Mouse (Mus musculus): ENCODE measurements around the gene Naa38.

The Naa38 gene

GRCm38 (mm10) chr11:69412548-69412947, 17.3 kb downstream of the Naa38 start:
- in situ Hi-C loops (cut with MboI, MseI), result loop anchor here (5.0 to 25.0 kb wide), 3 partner anchors 610 to 1250 kb away; partner anchors contain the start of genes Eno3, Pfn1 and Spag7

- in situ Hi-C loops (cut with MboI, MseI), result loop anchor here (5.0 to 25.0 kb wide), 3 partner anchors 609 to 1249 kb away; partner anchors contain the start of genes Eno3, Pfn1 and Spag7
Observed at GRCm38 (mm10) chr11:69413221-69414181, 18.2 kb downstream of the Naa38 start, which contains the start of gene Kdm6b. TSS of gene Kdm6b (minus strand) at chr11:69413675.

GRCm38 (mm10) chr11:69414421-69415326, 19.4 kb downstream of the Naa38 start:
- in situ Hi-C loops (cut with MboI, MseI), result loop anchor here (5.0 to 25.0 kb wide), 3 partner anchors 608 to 1248 kb away; partner anchors contain the start of genes Eno3, Pfn1 and Spag7

DNA sequence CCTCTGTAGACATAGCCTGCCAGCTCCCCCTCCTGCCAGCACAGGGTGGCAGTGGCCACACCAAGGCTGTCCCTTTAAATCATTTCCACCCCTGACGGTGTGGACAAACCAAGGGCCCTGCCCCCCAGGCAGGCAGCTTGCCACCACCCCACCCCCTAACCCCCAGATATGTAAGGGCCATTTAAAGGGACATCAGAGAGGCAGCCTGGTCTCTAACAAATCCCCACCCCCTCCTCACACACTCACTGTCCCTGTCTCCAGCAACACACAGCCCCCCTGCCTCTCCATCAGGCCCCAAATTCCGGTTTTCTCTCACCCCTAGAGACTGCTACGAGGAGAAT, 20.0 kb downstream of the Naa38 start:
- in situ Hi-C loops (cut with MboI, MseI), result loop anchor here (25.0 kb wide), 2 partner anchors 953 to 1247 kb away; partner anchors contain the start of genes Eno3, Pfn1 and Spag7

GRCm38 (mm10) chr11:69415668-69416451, 20.6 kb downstream of the Naa38 start:
- in situ Hi-C loops (cut with MboI, MseI), result loop anchor here (25.0 kb wide), 2 partner anchors 954 to 1246 kb away; partner anchors contain the start of genes Eno3, Pfn1 and Spag7

- in situ Hi-C loops (cut with MboI, MseI), result loop anchor here (25.0 kb wide), 2 partner anchors 954 to 1246 kb away; partner anchors contain the start of genes Eno3, Pfn1 and Spag7
Observed at GRCm38 (mm10) chr11:69416509-69416908, 21.2 kb downstream of the Naa38 start.

- in situ Hi-C loops (cut with MboI, MseI), result loop anchor here (25.0 kb wide), 2 partner anchors 955 to 1245 kb away; partner anchors contain the start of genes Eno3, Pfn1 and Spag7
Observed at GRCm38 (mm10) chr11:69416921-69417448, 21.7 kb downstream of the Naa38 start.

DNA sequence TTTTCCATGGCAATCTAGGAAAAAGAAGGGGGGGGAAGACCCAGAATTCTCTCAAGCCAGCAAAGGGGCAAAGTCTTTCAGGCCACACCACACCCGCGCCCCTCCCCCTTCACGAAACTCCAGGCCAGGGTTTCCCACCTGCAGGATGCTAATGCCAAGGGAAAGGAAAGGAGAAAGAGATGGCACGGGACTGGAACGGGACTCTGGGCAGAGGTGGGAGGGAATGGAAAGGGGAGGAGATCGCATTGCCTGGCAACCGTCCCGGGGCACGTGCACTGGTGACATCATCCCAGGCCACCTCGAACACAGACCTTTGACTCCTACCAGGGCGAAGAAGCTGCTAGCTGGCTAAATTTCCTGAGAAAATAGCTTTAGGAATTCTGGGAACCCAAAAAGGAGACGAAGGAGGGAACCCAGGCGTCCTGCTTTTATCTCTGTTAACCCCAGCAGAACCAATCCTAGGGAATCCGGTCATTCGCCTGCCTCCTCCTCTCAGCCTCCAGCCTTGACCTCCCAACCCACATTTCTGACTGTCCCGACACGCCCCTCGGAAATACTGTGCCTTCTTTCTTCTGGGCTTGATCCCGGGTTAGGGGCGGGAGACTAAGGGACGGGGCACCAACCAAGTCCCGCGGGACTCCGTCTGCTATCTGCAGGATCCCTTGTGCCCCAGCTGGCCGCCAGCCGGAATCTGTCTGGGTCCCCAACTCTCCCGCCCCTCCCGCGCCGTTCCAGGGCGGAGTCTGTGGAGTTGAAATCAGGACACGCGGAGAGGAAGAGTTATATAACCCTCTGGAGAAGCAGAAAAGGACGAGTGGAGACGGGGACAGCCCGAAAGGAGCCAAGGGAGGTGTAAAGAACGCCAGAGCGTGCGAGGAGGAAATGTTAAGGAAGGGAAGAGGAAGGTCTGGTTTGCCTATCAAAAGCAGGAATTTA, 22.4 kb downstream of the Naa38 start:
- in situ Hi-C loops (cut with MboI, MseI), result loop anchor here (25.0 kb wide), 2 partner anchors 955 to 1245 kb away; partner anchors contain the start of genes Eno3, Pfn1 and Spag7

DNA sequence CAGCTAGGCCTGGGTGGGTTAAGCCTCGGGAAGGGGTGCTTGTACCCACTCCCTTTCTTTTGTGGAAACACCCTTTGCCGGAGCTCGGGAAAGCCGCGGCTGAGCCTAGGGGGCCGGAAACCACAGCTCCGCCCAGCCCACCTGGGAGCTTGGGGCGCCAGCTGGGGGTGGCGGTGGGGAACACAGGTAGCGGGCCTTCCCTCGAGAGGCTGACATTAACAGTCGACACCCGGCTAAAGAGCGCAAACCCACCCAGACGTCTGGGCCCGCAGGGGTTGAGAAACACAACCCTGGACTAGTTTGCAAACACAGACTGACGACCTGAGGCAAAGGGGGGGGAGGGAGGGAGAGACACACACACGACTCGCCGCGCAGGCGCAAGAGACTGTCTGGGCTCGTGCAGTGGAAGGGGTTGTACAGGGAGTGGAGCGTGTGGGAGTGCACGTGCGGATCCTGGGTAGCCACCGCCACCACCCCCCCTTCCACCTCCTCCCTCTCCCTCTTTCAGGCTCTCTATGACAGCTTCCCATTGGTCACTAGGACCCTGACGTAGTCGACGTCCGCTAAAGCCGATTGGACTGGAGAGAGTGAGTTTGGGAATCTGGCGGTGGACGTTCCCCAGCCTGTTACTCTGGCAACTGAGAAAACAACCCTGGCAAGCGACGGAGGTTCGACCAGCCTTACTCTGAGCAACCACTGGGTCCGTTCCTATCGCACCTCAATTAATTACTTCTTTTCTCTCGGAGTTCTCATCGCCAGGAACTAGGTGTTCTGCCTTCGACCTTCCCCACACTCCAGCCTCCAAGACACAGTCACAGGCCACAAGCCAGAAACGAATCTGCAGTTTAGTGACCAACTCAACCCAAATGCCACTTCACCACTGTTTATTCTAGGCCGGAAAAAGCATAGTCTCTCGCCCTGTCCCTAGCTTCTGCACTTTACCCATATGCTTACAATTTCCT, 23.5 kb downstream of the Naa38 start:
- in situ Hi-C loops (cut with MboI, MseI), result loop anchor here (25.0 kb wide), 2 partner anchors 956 to 1244 kb away; partner anchors contain the start of genes Eno3, Pfn1 and Spag7

DNA sequence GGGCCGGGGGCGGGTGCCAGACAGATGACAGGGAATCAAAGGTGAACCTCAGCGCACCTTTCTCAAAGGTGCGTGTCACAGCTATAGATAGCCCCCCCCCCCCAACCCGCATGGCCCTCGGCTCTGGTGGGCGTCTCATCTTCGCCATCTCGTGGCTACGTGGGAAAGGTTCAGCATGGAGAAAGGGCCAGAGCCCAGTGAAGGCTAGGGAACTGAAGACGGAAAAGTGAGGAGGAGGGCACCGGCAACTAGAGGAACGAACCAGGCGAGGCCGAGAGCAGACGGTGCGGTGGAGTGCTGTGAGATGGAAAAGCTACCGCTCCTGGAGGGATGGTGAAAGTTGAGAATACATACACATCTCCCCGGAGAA, 24.1 kb downstream of the Naa38 start:
- in situ Hi-C loops (cut with MboI, MseI), result loop anchor here (25.0 kb wide), 2 partner anchors 957 to 1243 kb away; partner anchors contain the start of genes Eno3, Pfn1 and Spag7

DNA sequence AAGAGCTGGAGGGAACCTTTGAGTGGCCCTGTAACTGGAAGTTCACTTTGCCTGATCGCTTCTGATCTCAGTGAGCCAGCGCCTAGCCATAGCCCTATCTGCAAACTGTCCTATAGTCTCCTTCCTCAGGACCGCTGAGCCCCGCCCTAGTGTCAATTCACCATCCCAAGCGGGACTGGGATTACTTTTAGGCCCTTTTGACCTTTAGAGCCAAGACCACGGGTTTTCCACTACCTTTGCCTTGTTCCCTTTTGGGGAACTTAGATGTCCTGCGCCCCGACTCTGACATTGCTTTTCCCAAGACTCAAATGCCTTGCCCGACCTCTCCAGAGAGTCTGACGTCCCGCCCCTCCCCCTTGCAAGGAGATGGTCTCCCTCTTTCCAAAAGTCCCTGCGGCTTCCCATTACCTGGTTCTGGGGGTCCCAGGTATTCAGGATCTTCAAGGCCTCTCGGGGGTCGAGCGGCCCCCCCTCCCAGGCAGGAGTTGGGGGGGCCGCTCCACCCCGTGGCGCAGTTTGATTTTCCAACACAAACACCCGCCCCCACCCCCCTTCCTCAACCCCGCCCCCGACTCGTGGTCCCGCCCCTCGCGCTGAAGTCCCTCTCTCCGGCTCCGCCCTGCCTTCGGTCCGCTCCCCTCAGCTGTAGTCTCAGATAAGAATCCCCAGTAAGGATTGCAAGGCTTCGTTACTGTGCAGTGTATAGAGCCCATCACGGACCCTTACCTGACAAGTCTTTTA, 24.7 kb downstream of the Naa38 start:
- in situ Hi-C loops (cut with MboI, MseI), result loop anchor here (25.0 kb wide), 2 partner anchors 958 to 1242 kb away; partner anchors contain the start of genes Eno3, Pfn1 and Spag7

DNA sequence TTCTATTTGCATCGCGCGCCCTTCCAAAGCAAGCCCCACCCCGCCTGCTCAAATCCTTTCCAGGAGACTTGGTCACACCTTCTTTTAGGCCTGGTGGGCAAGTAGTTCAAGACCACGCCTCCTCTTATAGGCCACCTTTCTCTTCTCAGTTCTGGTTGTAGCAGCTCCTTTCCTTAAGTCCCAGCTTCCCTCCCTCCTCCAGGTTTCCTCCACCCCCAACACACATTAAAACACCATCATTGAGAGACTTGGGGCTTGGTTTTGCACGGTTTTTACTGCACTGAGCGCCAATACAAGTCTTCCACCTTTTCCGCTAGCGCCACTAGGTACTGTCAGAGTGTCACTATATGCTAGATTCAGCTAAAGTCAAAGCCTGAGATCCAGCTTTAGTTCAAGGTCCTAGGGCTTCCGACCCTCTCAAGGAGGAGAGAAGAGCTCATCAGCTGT, 25.3 kb downstream of the Naa38 start:
- in situ Hi-C loops (cut with MboI, MseI), result loop anchor here (25.0 kb wide), 2 partner anchors 958 to 1242 kb away; partner anchors contain the start of genes Eno3, Pfn1 and Spag7

- in situ Hi-C loops (cut with MboI, MseI), result loop anchor here (25.0 kb wide), 2 partner anchors 959 to 1241 kb away; partner anchors contain the start of genes Eno3, Pfn1 and Spag7
Observed at GRCm38 (mm10) chr11:69421131-69421977, 26.1 kb downstream of the Naa38 start.

DNA sequence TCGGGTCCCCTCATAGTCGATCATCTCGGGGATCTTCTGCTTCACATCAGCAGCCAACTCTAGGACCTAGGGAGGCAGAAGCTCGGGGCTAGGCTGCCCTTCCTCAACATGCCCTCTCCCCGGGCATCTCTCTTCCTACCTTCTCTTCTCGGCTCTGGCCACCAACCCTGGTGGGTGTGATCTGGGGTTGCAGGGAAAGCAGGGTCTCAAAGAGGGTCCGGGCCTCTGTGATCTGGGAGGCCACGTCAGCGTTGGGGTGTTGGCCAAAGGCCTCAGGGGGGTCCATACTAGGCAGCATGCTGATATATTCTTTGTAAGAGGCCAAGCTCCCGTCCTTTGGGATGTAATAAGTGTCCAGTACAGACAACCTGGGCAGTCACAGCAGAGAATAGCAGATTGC, 27.6 kb downstream of the Naa38 start:
- in situ Hi-C loops (cut with MboI, MseI), result loop anchor here (25.0 kb wide), 2 partner anchors 961 to 1239 kb away; partner anchors contain the start of genes Eno3, Pfn1 and Spag7

DNA sequence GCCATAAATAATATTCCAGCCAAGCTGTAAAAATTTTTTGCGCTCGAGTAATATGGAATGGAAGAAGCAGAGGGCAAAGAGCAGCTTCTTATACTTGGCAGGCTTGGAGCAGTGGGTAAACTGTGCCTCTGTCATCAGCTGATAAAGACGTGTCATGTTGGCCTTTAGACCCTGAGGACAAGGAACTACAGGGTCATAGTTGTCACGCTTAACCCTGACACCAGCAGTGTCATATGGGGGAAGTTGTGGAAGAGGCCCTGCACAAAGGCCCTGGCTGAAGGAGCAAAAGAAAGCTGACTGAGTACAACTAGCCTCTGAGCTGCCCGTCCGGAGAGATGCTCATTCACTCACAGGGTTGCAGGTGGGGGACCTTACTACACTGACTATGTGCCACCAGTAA, 28.6 kb downstream of the Naa38 start:
- in situ Hi-C loops (cut with MboI, MseI), result loop anchor here (25.0 kb wide), 2 partner anchors 962 to 1238 kb away; partner anchors contain the start of genes Eno3, Pfn1 and Spag7

All from regulatory T cell (primary cell).